Mouse (Mus musculus): ENCODE data around the gene Repin1.

- TF ChIP-seq MXI1 (IDR thresholded peaks at IDR 0.05; ENCODE audit: low read depth, low read length) = no peak
- TF ChIP-seq CTCF (IDR thresholded peaks at IDR 0.05 in 2 of 3, conservative IDR thresholded peaks at IDR 0.05 in 1 of 3; ENCODE audit: control insufficient read depth in 1 of 3, insufficient read depth in 1 of 3, low read depth in 2 of 3, low read length in 3 of 3, poor library complexity in 1 of 3, severe bottlenecking in 1 of 3) = no peak
- TF ChIP-seq ZC3H11A (IDR thresholded peaks at IDR 0.05; ENCODE audit: low read depth, low read length) = no peak
- no peak for TF ChIP-seq TBP (IDR thresholded peaks at IDR 0.05; ENCODE audit: low read depth, low read length)
- no peak for TF ChIP-seq ZMIZ1 (IDR thresholded peaks at IDR 0.05; ENCODE audit: low read depth, low read length)
- no peak for TF ChIP-seq HCFC1 (IDR thresholded peaks at IDR 0.05; ENCODE audit: low read depth, low read length)
- TF ChIP-seq E2F4 (IDR thresholded peaks at IDR 0.05; ENCODE audit: borderline replicate concordance, low read depth, low read length) = no peak
Observed at GRCm38 (mm10) chr6:48581257-48581656, 12.4 kb upstream of the Repin1 start.
